Mouse (Mus musculus) frontal cortex, adult 2 months (tissue): ENCODE measurements around the gene Prkce. TPM values are rescaled to one million over a fixed set of nuclear protein-coding genes. Genes with fewer than 3 reads are reported as not detected.
A peak's percentile ranks its signal among the peaks of the same experiment; 100 is the strongest.

Source experiments
- DNase-seq, 2 experiments: peaks; one replicate each; pipeline ENCODE4 v3.0.0; 2022; ENCODE audit warnings: low spot score in 1 of 2; ENCODE audit errors: extremely low spot score in 1 of 2
- polyA plus RNA-seq: library from polyadenylated mRNA; depleted of rRNA; stranded (reverse); fragments of >200 nt; gene quantifications from 2 replicates; pipeline ENCODE4 v1.2.3, GENCODE M21; 2012

The Prkce gene
- polyA plus RNA-seq, 1 experiment, result 96.6 TPM

DNA sequence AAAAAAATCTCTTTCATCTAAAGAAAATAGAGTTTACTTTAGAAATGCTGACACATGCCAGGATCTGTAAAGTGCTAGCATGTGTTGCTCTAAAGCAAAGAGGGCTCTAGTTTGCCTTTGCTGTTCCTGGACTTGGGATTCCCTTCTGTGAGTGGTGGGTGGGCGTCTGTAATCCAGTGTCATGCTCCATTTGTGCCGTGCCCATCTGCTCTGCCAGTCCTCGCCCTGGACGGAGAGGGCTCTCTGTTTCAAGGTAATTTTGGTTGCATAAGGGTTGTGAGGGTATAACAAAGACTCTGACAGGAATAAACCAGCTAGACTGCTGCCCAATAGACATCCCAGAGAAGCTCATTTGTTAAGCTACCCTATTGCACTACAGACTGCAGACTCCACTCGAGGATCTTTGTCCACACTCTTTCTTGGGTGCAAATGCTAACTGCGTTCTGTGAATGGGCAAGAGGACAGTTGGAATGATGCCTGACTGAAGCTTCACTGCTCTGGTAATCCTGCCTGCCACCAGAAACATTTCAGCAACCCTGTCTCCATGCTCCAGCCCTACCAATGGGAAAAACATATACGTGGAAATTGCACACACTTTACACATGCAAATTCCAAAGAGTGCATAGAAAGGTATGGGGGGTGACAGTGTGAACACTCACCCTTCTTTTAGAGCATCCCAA lies 188.3 kb downstream of the Prkce start:
- DNase-seq, result no peak

DNA sequence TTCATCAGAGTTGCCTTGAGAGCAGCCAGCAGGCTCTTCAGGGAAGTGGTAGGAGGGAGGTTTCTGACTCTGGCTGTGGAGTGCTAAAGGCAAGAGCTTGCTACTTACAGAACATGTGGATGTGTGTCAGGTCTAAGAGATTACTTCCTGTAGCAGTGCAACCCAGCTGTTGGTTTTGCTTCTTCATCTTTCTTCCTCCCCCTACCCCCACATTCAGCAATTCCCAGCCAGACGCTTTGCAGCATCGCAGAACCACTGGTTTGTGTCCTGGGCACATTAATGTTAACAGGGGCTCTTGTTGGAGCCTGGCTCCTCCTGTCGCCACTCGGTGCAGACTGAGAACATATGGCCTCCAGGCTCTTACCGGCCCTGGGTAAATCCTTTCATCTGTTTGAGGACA lies 190.8 kb downstream of the Prkce start:
- DNase-seq, result no peak

DNA sequence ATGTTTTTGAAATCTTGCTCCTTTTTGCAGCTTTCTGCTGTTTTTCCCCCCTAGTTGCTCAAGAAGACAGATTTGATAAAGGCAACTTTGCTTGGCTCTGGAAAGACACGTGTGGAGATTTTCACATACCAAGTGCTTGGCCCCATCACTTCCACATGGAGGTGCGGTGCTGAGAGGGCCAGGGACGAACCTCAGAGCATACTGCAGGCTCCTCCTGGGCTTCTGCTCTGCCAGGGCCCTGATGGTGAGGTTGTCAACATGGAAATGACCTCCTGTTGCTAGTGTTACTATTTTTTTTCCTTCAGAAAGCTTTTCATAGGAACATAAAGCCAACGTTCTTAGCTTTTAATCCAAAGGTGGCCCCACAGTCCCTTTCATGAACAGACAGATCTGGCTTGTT lies 191.3 kb downstream of the Prkce start:
- DNase-seq, result no peak

DNA sequence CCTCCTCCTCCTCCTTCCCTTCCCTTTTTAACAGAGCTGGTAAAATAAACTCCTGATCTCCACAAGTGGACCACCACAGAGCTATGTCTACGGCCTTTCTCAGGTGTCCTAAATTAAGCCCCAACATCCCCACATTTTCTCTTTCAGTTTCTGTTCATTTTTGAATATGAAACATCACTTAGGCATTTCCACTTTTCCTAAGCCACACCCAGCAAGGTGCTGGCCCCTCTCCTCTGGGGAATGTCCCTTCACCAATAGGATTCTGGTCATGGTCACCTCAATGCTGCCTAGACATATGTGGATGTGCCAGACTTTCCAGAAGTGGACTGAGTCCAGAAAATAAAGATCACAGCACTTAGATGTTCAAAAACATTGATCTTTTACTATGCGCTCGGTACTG lies 193.3 kb downstream of the Prkce start:
- no peak for DNase-seq

DNA sequence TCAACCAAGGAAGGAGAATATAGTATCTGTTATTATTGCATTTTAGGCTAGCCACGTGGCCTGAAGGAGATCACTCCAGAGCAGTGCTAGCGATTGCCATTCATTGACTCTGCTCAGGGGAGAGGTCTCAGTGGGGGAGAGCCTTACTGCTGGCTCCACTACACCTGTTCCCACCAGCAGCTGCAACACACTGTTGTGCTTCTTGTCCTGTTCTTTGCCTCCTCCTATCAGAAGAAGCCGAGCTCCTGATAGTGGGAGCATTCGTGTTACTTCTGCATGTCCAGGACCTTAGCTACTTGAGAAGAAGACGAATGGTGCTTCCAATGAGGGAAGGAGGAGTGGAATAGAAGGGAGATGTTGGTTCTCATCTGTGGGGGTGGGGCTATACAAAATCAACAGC lies 195.8 kb downstream of the Prkce start:
- DNase-seq, result no peak

DNA sequence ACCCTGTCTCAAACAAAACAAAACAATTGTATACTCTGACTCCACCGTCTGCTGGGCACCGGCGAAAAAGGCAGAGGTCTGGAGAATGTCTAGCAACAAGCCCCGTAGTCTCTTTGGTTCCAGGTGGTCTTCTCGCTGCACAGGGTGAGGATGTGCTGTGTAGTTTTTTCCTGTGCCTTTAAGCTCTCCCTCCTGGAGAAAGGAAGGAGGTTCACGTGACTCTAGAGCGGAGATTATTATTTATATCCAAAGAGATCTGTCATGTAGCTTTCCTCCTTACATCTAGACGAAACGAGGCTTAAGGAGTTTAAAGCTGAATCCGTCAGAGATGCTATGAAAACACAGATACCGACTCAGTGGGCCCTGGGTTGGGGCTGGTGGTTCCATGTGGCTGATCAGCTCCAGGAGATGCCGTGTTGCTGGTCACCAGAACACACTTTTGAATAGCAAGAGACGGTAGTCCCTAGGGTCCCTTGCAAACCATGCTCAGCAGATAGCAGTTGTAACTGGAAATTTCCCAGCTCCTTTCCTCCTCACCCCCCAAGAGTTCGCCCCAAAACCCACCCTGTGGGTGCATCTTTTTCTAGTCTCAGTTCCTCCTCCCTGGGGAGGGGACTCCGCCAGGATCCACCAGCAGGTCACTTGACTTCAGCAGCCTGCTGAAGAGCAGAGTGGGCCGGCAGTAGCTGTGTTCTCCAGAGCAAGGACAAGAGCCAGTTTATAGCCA lies 196.9 kb downstream of the Prkce start:
- no peak for DNase-seq

DNA sequence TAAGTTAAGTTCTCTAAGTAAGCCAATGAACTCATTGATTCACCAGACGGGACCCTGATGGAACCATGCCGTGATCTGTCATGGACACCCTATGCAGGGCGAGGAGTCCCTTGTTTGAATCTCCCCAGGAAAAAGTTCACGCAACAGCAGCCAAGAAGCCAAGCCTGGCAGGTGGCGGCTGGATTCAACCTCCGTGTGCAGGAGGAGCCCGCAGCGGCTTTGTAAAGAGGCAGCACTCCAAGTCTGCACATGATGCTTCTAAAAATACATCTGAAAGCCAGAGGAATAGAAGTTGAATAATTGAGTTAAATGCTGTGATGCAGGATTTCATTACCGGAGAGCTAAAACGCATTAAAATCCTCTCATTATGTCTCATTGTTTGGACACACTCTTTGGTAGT lies 199.3 kb downstream of the Prkce start:
- peak in 1 of 2 experiments; percentile 70 for DNase-seq

DNA sequence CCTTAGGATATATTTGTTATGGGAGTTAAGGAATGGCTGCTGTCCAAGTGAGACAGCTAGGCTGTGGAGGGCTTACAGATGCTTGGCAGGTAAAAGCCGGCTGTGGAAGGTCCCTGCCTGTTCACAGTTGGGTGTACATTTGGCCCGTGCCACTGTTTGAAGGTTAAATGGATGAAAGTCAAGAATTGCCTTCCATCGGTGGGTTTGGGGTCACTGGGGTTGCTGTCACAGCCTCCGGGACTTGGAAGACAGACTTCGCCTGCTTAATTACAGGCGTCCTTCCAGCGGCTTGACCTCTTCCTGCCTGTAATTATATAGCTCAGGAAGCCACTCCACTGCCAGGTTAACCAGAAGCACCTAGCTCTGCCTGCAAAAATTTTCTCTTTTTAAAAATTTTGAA lies 200.1 kb downstream of the Prkce start:
- DNase-seq, result no peak

DNA sequence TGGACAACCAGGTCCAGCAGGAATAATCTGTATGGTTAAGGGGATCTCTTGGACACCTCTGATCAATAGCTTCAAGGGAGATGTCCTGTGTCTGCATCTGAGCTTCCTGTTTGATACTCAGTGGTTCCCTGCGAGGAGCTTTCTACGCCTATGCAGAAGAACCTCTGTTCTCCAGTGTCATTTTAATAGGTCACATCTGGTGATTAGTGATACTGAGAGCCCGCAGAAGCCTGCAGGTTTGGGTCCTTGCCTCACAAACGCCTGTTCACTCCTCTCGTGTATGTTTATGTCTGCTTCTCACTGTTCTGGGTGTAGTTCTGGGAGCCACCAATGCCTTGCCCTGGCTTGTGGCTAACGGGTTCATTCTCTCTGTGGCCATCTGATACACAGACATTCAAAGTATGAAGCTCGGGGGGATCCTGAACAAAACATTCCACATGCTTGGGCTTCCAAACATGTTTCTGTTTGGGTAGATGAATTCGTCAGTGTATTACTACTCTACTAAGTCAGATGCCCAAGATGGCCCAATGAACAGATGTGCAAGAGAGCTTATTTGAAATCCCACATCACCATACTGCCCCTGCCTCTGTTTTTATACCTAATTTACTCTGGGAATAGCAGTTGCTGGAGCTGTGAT lies 202.6 kb downstream of the Prkce start:
- DNase-seq, result no peak

DNA sequence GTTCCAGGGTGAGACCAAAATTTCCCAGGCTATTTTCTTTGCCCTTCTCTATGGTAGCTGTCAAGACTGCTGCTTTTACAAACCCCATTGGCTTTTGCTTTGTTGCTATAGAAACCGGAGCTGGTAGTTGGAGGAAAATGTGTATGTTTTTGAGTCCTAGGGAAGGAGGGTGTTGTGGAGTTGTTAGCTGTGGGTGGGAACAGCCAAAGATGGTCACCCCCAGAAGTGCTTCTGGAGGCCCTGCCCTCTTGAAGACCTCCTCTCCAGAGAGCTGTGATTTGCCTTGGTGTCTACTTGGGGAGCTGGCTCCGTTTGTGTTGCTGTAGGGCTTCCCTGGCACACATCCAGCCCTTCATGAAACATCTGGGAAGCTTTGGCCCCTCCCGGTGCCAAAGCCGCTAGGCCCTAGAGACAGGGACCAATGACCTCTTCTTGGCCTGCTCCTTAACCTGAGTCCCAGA lies 203.5 kb downstream of the Prkce start:
- peak; percentile 50 to 63 for DNase-seq

DNA sequence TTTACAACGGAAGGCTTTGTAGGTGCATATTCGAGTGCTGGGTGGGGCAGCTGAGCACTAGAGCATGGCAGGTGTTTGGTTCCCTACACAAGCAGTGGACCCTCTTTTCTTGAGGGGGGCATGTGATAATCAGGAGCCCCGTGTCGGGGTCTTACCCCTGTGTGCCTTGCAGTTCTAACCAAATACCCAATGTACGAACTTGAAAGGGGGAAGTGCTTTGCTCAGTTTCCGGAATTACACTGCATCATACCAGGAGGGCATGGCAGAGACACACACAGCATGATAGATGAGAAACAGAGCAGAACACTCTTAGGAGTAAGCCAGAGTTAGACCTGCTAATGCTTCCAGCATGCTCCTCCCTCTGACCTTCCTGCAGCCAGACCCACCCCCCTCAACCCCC lies 208.8 kb downstream of the Prkce start:
- no peak for DNase-seq

DNA sequence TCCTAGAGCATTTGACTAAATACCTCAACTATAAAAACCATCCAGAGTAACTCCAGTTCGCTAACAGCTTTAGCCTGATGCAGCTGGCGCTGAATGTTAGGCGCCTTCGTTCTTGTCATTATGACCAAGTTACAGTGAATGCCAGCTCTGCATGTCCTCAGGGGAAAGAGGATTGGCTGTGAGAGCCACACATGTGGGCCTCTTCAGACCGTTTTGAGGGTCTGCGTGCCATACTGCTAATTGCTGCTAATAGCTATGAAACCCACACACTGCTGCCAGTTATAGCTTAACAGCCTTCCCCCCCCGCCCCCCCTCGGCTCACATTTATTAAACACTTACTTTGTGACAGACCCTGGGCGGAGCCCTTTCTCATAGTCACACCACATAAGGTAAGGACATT lies 210.3 kb downstream of the Prkce start:
- no peak for DNase-seq

DNA sequence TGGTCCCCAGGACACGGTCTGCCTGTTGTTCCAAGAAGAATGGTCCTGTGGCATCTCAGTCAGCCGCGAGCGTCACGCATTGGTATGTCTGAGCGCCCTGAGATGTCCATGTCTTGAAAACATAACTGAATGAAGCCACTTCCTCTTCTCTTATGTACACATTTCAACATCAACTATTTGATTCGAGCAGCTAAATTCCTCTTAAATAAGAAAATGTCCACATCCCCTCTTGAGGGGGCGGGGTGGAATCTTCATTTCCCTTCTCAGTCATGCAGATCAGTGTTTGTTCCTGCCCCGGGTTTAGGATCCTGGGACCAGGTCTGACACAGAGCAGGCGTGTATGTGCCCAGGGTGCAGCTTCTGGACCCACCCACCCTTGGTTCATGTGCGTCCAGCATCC lies 211.0 kb downstream of the Prkce start:
- DNase-seq, result no peak

DNA sequence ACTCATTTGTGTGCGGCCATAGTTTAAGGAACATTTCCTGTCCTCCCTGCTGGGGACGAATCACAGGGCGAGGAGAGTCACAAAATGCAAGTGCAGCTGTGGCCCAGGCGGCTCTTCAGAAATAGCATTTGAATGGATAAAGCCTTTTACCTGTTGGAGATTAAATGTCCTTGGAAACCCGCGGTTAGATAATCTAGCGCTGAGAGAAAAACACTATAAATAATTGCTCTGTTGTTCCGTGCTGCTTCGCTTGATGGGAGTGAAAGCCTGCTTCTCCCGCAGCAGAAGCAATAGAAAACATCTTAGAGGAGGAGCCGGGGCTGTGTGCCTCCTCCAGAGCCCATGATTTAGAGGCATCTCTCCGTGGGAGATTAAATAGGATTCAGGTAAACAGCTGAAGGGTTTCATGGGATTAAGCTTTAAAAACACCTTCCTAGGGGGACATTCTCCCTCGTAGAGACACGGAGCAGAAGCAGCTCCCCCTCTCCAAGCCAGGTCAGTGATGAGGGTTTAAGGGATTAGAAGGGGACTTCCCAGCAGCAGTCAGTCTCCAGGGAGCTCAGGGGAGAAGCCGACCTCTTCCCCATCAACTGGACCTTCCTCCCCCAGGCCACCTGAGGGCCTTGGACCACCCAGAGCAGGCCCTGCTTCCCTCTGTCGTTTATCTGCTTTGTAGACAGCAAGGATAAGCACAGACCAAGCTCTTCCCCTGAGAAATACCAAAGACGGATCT lies 212.0 kb downstream of the Prkce start:
- peak in 1 of 2 experiments; percentile 43 for DNase-seq

DNA sequence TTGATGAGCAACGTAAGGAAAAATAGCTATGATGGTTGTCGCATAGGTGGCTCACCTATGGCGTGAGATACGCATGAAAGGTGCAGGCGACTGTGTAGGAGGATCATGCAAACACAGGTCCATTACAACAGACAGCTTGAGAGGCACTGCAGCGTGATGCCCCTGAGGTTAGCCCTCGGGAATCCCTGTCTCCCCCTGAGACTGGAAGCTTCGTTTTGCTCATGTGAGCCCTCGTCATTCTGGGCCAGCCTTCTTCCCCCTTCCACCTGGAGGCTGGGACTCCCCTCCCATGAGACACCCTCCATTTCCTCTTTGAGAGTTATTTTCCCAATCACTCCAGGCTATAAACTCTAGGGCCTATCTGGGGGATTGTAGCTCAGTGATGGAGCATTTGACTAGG lies 213.9 kb downstream of the Prkce start:
- no peak for DNase-seq

DNA sequence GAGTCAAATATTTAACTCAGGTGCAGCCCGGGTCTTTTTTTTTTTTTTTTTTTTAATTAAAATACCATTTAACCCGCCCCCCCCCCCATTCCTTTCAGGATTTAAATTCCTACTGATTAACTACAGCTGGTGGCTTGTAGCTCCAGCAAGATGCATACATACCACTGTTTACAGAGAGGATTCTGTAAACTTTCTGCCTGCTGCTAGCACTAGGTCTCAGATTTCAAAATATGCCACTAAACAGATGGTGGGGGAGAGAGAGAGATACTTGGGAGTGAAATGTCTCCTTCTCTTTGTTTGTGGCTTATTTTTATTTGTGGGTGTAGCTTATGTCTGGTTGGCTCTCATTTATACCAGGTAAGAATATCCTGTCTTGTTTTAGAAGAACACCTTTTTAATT lies 215.3 kb downstream of the Prkce start:
- DNase-seq, result no peak

DNA sequence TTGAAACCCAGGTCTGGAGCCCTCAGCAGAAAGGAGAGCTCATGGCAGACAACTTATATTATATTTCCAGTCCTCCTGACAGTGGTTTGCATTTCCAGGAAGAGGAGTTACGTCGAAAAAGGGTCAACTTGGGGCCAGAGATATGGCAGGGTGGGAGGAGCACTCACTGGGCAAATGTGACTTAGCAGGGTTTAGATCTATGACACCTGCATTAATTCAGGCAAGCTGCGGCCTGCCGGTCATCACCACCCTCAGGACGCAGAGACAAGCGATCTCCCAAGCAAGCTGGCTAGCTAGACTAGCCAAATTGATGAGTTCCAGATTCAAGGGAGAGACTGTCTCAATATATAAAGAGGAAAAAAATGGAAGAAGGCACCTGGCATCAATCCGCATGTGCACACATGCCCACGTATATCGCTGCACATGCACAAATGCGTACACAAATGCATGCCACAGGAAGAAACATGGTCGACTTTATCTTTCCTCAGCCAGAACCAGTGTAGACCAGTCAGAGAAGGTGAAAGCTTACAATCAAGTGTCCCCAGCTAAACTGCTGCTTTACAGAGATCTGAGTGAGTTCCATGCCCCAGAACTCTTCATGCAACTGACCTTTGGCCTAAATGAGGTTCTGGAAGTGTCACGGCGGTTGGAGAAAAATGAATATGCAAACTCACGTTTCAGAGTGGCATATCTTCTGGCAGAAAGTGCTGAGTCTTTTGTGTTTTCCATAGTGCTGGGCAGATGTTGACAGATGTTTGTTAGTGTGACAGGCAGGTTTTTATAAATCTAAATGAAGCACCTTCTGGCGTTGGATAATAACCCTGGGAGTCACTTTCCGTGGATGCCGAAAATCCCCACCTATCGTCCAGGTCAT lies 216.4 kb downstream of the Prkce start:
- no peak for DNase-seq

DNA sequence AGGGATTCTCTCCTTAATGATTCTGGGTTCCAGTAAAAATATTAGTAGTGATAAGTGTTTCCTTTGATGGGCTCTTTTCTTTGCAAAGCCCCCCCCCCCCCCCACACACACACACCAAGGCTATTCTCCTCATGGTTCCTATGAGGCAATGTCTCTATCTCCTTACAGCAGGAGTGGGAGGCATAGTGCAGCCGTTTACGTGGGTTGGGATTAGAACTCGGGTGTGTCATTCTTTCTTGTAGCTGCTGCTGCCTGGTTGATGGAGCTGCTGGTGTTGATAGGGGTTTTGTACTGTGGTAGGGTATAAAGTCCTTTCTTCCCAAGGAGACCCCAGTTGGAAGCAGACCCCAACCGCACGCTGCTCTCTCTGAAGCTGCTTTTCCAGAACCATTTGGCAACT lies 224.9 kb downstream of the Prkce start:
- no peak for DNase-seq

DNA sequence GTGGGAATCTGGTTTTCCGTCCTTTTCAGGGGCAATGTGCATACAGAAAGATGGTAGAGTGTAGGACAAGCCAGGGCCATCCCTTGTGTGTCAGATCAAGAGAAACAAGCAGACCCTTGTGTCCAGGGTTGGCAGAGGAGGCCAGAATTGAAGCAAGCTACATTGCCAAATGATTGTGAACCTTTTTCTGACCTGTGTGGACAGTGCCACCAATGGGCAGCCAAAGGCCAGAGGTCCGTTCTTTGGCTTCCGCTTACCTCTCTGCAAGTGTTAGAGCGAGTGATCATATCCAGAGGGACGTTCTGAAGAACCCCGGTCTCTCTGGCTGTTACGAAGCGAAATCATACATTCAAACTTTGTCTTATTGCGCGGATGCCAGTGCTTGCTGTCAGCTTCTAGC lies 225.6 kb downstream of the Prkce start:
- DNase-seq, result no peak

DNA sequence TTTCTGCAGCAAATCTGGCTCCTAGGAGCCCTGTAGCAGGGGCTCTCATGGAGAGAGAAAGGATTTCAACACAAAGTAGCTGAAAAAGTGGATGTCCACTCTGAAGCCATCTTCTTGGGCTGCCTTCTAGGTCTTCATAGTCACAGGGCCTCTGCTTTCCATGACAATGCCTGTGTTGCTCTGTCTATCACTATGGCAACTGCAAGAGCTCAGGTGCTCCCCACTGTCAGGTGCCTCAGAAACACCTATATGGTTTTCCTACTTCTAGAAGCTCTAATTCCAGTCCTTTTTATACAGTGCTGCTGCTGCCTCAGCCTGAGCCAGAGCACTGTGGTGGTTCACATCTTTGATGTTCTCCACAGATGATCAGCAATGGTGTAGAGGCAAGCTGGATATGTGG lies 229.5 kb downstream of the Prkce start:
- no peak for DNase-seq
